Mouse (Mus musculus) limb, embryonic 10.5 days (tissue): ENCODE measurements around the gene Rhobtb3. TPM values are rescaled to one million over a fixed set of nuclear protein-coding genes. Genes with fewer than 3 reads are reported as not detected.
"Not testable (repeated sequence)": the region's sequence is repeated elsewhere in the genome, so short reads cannot be mapped to it uniquely, and the experiment has no call there.

Experiments
- DNase-seq: peaks from one replicate; pipeline ENCODE4 v3.0.0-alpha.2; 2017; ENCODE audit warnings: low spot score
- H3K27ac ChIP-seq: fragments of 300-500 bp; sonication (generic); 2 replicates; pipeline ENCODE4 v1.5.1; 2016; ENCODE audit warnings: mild to moderate bottlenecking
- H3K27me3 ChIP-seq: fragments of 300-500 bp; sonication (generic); 2 replicates; pipeline ENCODE4 v1.6.1; 2016; ENCODE audit warnings: low read depth, mild to moderate bottlenecking; ENCODE audit not compliant: poor library complexity, severe bottlenecking
- H3K36me3 ChIP-seq: fragments of 300-500 bp; sonication (generic); 2 replicates; pipeline ENCODE4 v1.6.1; 2016; ENCODE audit warnings: mild to moderate bottlenecking, moderate library complexity
- H3K4me1 ChIP-seq: fragments of 300-500 bp; sonication (generic); 2 replicates; pipeline ENCODE4 v1.6.1; 2016
- H3K4me3 ChIP-seq: fragments of 300-500 bp; sonication (generic); 2 replicates; pipeline ENCODE4 v1.5.1; 2016; ENCODE audit warnings: mild to moderate bottlenecking, moderate library complexity
- H3K9me3 ChIP-seq: fragments of 300-500 bp; sonication (generic); replicated peaks from 2 replicates; pipeline ENCODE4 v1.6.1; 2016; ENCODE audit warnings: mild to moderate bottlenecking
- WGBS: fragments of 180-500 bp; shearing (Covaris S2); methylation state at CpG from one replicate; pipeline ENCODE4 v1.1.7; 2016; 5-methylcytosine and 5-hydroxymethylcytosine counted together
- polyA plus RNA-seq: library from polyadenylated mRNA; unstranded; fragments of >200 nt; fragmentation: Nextera tagmentation; extraction: Ambion mirVana; gene quantifications from 2 replicates; pipeline ENCODE4 v1.2.1, GENCODE M21; 2016

The Rhobtb3 gene
- polyA plus RNA-seq, 1 experiment from 2014 or later: 66.4 TPM

- H3K27ac ChIP-seq: no peak overlapping the region
- WGBS: 88% methylated on average over 4 of the region's 4 CpGs
These were observed 105.2 kb downstream of the Rhobtb3 start for GRCm38 (mm10) chr13:75838506-75838905.

GRCm38 (mm10) chr13:75835461-75835860, 108.3 kb downstream of the Rhobtb3 start:
- no peak for DNase-seq
- Histone ChIP-seq H3K27me3 (no peaks in the 10 kb centered on the region), H3K4me1 (peaks cover 9% of the 10 kb centered on the region), H3K27ac (no peak overlapping the region), H3K4me3 (no peak overlapping the region), H3K36me3 (no peaks in the 10 kb centered on the region), H3K9me3 (no peaks in the 10 kb centered on the region)
- WGBS: 81% methylated on average over 2 of the region's 2 CpGs

More at GRCm38 (mm10) chr13:75838506-75838905, 105.2 kb downstream of the Rhobtb3 start:
- H3K27me3 ChIP-seq: no peaks in the 10 kb centered on the region
- DNase-seq: no peak
- H3K4me3 ChIP-seq: no peak overlapping the region
- peaks cover 21% of the 10 kb centered on the region for H3K4me1 ChIP-seq
- H3K9me3 ChIP-seq: no peaks in the 10 kb centered on the region
- H3K36me3 ChIP-seq: no peaks in the 10 kb centered on the region

GRCm38 (mm10) chr13:75833499-75833898, 110.2 kb downstream of the Rhobtb3 start:
- Histone ChIP-seq H3K9me3 (no peaks in the 10 kb centered on the region), H3K27me3 (no peaks in the 10 kb centered on the region), H3K27ac (no peak overlapping the region), H3K4me3 (no peak overlapping the region), H3K36me3 (no peaks in the 10 kb centered on the region), H3K4me1 (no peaks in the 10 kb centered on the region)
- no peak for DNase-seq

GRCm38 (mm10) chr13:75832697-75833096, 111.0 kb downstream of the Rhobtb3 start:
- H3K9me3 ChIP-seq: no peaks in the 10 kb centered on the region
- no peaks in the 10 kb centered on the region for H3K4me1 ChIP-seq
- H3K36me3 ChIP-seq: no peaks in the 10 kb centered on the region
- H3K27ac ChIP-seq: no peak overlapping the region
- H3K4me3 ChIP-seq: no peak overlapping the region
- H3K27me3 ChIP-seq: no peaks in the 10 kb centered on the region
- no peak for DNase-seq

GRCm38 (mm10) chr13:75831710-75832109, 112.0 kb downstream of the Rhobtb3 start:
- 85% methylated on average over 6 of the region's 6 CpGs for WGBS
- no peaks in the 10 kb centered on the region for H3K4me1 ChIP-seq
- no peaks in the 10 kb centered on the region for H3K36me3 ChIP-seq
- DNase-seq: no peak
- no peaks in the 10 kb centered on the region for H3K27me3 ChIP-seq
- no peak overlapping the region for H3K4me3 ChIP-seq
- no peaks in the 10 kb centered on the region for H3K9me3 ChIP-seq
- H3K27ac ChIP-seq: no peak overlapping the region

GRCm38 (mm10) chr13:75830708-75831107, 113.0 kb downstream of the Rhobtb3 start:
- Histone ChIP-seq H3K27me3 (no peaks in the 10 kb centered on the region), H3K36me3 (no peaks in the 10 kb centered on the region), H3K4me1 (no peaks in the 10 kb centered on the region), H3K4me3 (no peak overlapping the region), H3K9me3 (no peaks in the 10 kb centered on the region), H3K27ac (no peak overlapping the region)
- 89% methylated on average over 1 of the region's 1 CpGs for WGBS
- no peak for DNase-seq

GRCm38 (mm10) chr13:75825388-75825787, 118.3 kb downstream of the Rhobtb3 start:
- Histone ChIP-seq H3K27ac (no peak overlapping the region), H3K27me3 (no peaks in the 10 kb centered on the region), H3K36me3 (no peaks in the 10 kb centered on the region), H3K4me1 (no peaks in the 10 kb centered on the region), H3K9me3 (no peaks in the 10 kb centered on the region), H3K4me3 (no peak overlapping the region)
- DNase-seq: no peak
- 97% methylated on average over 1 of the region's 1 CpGs for WGBS

- no peak for DNase-seq
- no peaks in the 10 kb centered on the region for H3K4me1 ChIP-seq
- H3K27me3 ChIP-seq: no peaks in the 10 kb centered on the region
- H3K27ac ChIP-seq: no peak overlapping the region
- H3K36me3 ChIP-seq: no peaks in the 10 kb centered on the region
- no peaks in the 10 kb centered on the region for H3K9me3 ChIP-seq
- no peak overlapping the region for H3K4me3 ChIP-seq
- WGBS: 84% methylated on average over 5 of the region's 5 CpGs
These were observed 119.0 kb downstream of the Rhobtb3 start for GRCm38 (mm10) chr13:75824611-75825319.

GRCm38 (mm10) chr13:75823201-75823600, 120.5 kb downstream of the Rhobtb3 start:
- Histone ChIP-seq H3K9me3 (no peaks in the 10 kb centered on the region), H3K27me3 (no peaks in the 10 kb centered on the region), H3K4me1 (no peaks in the 10 kb centered on the region), H3K4me3 (no peak overlapping the region), H3K36me3 (no peaks in the 10 kb centered on the region), H3K27ac (no peak overlapping the region)
- 91% methylated on average over 9 of the region's 9 CpGs for WGBS
- DNase-seq: no peak

GRCm38 (mm10) chr13:75822366-75822765, 121.4 kb downstream of the Rhobtb3 start:
- not testable (repeated sequence) for H3K27ac ChIP-seq, DNase-seq, H3K36me3 ChIP-seq, H3K27me3 ChIP-seq, H3K4me3 ChIP-seq, H3K4me1 ChIP-seq, H3K9me3 ChIP-seq
- WGBS: 93% methylated on average over 4 of the region's 4 CpGs

- no peak for DNase-seq
- Histone ChIP-seq H3K4me1 (no peaks in the 10 kb centered on the region), H3K9me3 (no peaks in the 10 kb centered on the region), H3K36me3 (no peaks in the 10 kb centered on the region), H3K4me3 (no peak overlapping the region), H3K27me3 (no peaks in the 10 kb centered on the region), H3K27ac (no peak overlapping the region)
These were observed 123.8 kb downstream of the Rhobtb3 start for GRCm38 (mm10) chr13:75819898-75820297.

Other genes starting within 250 kb of the Rhobtb3 start
- gene Ell2, start 237.2 kb downstream of the Rhobtb3 start, polyA plus RNA-seq: 4.0 and 4.2 TPM in 2 replicates
- gene Glrx, start 104.1 kb downstream of the Rhobtb3 start, polyA plus RNA-seq: 16.9 and 21.4 TPM in 2 replicates
- gene Spata9, start 23.2 kb upstream of the Rhobtb3 start, polyA plus RNA-seq: 0.23 and 0.38 TPM in 2 replicates
- 24.5 and 25.7 TPM in 2 replicates for gene Rfesd, start 74.8 kb upstream of the Rhobtb3 start, polyA plus RNA-seq
- gene Gpr150, start 113.1 kb upstream of the Rhobtb3 start, polyA plus RNA-seq: 0.41 and 0.48 TPM in 2 replicates
- gene Arsk, start 154.7 kb upstream of the Rhobtb3 start, polyA plus RNA-seq: 4.6 and 5.2 TPM in 2 replicates
- gene Ttc37, start 154.8 kb upstream of the Rhobtb3 start, polyA plus RNA-seq: 15.9 and 18.7 TPM in 2 replicates